Mouse (Mus musculus) bone marrow, adult 2 months (tissue): Measurements from ENCODE around the gene Esyt3. TPM values are rescaled to one million over a fixed set of nuclear protein-coding genes. Genes with fewer than 3 reads are reported as not detected.

Source experiments
- H3K27ac ChIP-seq: fragments of 200-500 bp; 2 replicates; pipeline ENCODE4 v1.5.1; 2012; ENCODE audit warnings: low read depth, mild to moderate bottlenecking, control low read depth, inconsistent platforms, low read length; ENCODE audit not compliant: control insufficient read depth, poor library complexity, insufficient read depth
- H3K4me1 ChIP-seq: fragments of 200-500 bp; 2 replicates; pipeline ENCODE4 v1.6.1; 2011; ENCODE audit warnings: low read length; ENCODE audit not compliant: control insufficient read depth, insufficient read depth
- H3K4me3 ChIP-seq: fragments of 200-500 bp; replicated peaks from 2 replicates; pipeline ENCODE3; 2011; ENCODE audit warnings: mild to moderate bottlenecking, low read depth, low read length, control low read depth; ENCODE audit not compliant: control insufficient read depth
- CTCF ChIP-seq: fragments of 200-500 bp; IDR thresholded peaks from 2 replicates; pipeline ENCODE4 v1.5.1; 2011; ENCODE audit warnings: low read length, control low read depth; ENCODE audit not compliant: control insufficient read depth, insufficient read depth
- POLR2A ChIP-seq: fragments of 200-500 bp; IDR thresholded peaks from 2 replicates; pipeline ENCODE4 v1.6.1; 2011; ENCODE audit warnings: low read depth, mild to moderate bottlenecking, control low read depth, low read length, borderline replicate concordance; ENCODE audit not compliant: control insufficient read depth
- WGBS: fragments of 180-500 bp; shearing (Covaris S2); methylation state at CpG from one replicate; pipeline ENCODE4 v1.1.7; 2018; 5-methylcytosine and 5-hydroxymethylcytosine counted together
- polyA plus RNA-seq: library from polyadenylated mRNA; stranded (reverse); fragments of >200 nt; gene quantifications from 2 replicates; pipeline ENCODE4 v1.2.4, GENCODE M21; 2011; ENCODE audit warnings: low replicate concordance; ENCODE audit not compliant: missing spikeins, insufficient read depth, insufficient read length

The Esyt3 gene
- polyA plus RNA-seq, 1 experiment, result not detected

- Histone ChIP-seq H3K4me1 (no peaks in the 10 kb centered on the region), H3K27ac (no peak overlapping the region), H3K4me3 (no peak overlapping the region)
- 52% methylated on average over 3 of the region's 3 CpGs for whole genome bisulfite sequencing
- TF ChIP-seq POLR2A, result no peak
- TF ChIP-seq CTCF, result no peak
Observed at GRCm38 (mm10) chr9:99365906-99366305, 7.5 kb upstream of the Esyt3 start.

- H3K4me1 ChIP-seq, result no peaks in the 10 kb centered on the region
- WGBS, result 69% methylated on average over 8 of the region's 8 CpGs
- H3K4me3 ChIP-seq, result no peak overlapping the region
- H3K27ac ChIP-seq, result no peak overlapping the region
- TF ChIP-seq POLR2A, result no peak
- no peak for TF ChIP-seq CTCF
Observed at GRCm38 (mm10) chr9:99363076-99363475, 4.7 kb upstream of the Esyt3 start.

- Histone ChIP-seq H3K4me3 (no peak overlapping the region), H3K4me1 (no peaks in the 10 kb centered on the region), H3K27ac (no peak overlapping the region)
- 75% methylated on average over 9 of the region's 9 CpGs for WGBS
- no peak for TF ChIP-seq CTCF
Observed at GRCm38 (mm10) chr9:99361946-99362345, 3.6 kb upstream of the Esyt3 start.

GRCm38 (mm10) chr9:99359012-99359411 is 655 bp upstream of the Esyt3 start:
- no peak for TF ChIP-seq POLR2A
- TF ChIP-seq CTCF, result no peak
- Histone ChIP-seq H3K27ac (no peak overlapping the region), H3K4me1 (no peaks in the 10 kb centered on the region), H3K4me3 (no peak overlapping the region)
- 58% methylated on average over 15 of the region's 15 CpGs for WGBS

GRCm38 (mm10) chr9:99357561-99357920 is 816 bp downstream of the Esyt3 start:
- H3K27ac ChIP-seq, result no peak overlapping the region
- 8% methylated on average over 19 of the region's 19 CpGs for WGBS
- no peaks in the 10 kb centered on the region for H3K4me1 ChIP-seq
- TF ChIP-seq CTCF (no peak), POLR2A (no peak)
- H3K4me3 ChIP-seq, result no peak overlapping the region

- Histone ChIP-seq H3K4me1 (no peaks in the 10 kb centered on the region), H3K27ac (no peak overlapping the region), H3K4me3 (no peak overlapping the region)
- 66% methylated on average over 5 of the region's 5 CpGs for WGBS
- TF ChIP-seq CTCF, result no peak
- TF ChIP-seq POLR2A, result no peak
Observed at GRCm38 (mm10) chr9:99355971-99356370, 2.4 kb downstream of the Esyt3 start.

GRCm38 (mm10) chr9:99354796-99355195 is 3.6 kb downstream of the Esyt3 start:
- 73% methylated on average over 5 of the region's 5 CpGs for WGBS
- no peak overlapping the region for H3K4me3 ChIP-seq
- no peak overlapping the region for H3K27ac ChIP-seq
- no peak for TF ChIP-seq POLR2A
- TF ChIP-seq CTCF, result no peak
- no peaks in the 10 kb centered on the region for H3K4me1 ChIP-seq

- Histone ChIP-seq H3K27ac (no peak overlapping the region), H3K4me1 (no peaks in the 10 kb centered on the region), H3K4me3 (no peak overlapping the region)
- 31% methylated on average over 6 of the region's 6 CpGs for WGBS
- no peak for TF ChIP-seq POLR2A
Observed at GRCm38 (mm10) chr9:99353390-99353789, 5.0 kb downstream of the Esyt3 start.

- 15% methylated on average over 4 of the region's 4 CpGs for WGBS
- H3K4me1 ChIP-seq, result no peaks in the 10 kb centered on the region
- H3K27ac ChIP-seq, result no peak overlapping the region
- H3K4me3 ChIP-seq, result no peak overlapping the region
- TF ChIP-seq POLR2A (no peak), CTCF (no peak)
Observed at GRCm38 (mm10) chr9:99352964-99353363, 5.4 kb downstream of the Esyt3 start.

- TF ChIP-seq CTCF, result no peak
- no peak for TF ChIP-seq POLR2A
- WGBS, result 25% methylated on average over 4 of the region's 4 CpGs
- H3K27ac ChIP-seq, result no peak overlapping the region
Observed at GRCm38 (mm10) chr9:99345351-99345792, 13.0 kb downstream of the Esyt3 start.

More at GRCm38 (mm10) chr9:99345351-99345792, 13.0 kb downstream of the Esyt3 start:
- Histone ChIP-seq H3K4me1 (no peaks in the 10 kb centered on the region), H3K4me3 (no peak overlapping the region)
